Mouse (Mus musculus): ENCODE measurements at regions not wholly inside any gene's neighbourhood (a gene's known extent, or its start where the extent isn't known, plus 50 kb on each side); places are given as distances from the start of the nearest gene placed in this dataset.

- WGBS, result 79% methylated on average over 7 of the region's 7 CpGs
- H3K27ac ChIP-seq (ENCODE audit: insufficient read depth, low read depth, low read length), result peak overlapping the region; percentile 19; the same call in 1 of the 2 replicates
- H3K4me3 ChIP-seq (ENCODE audit: low read depth, low read length), result no peak overlapping the region
- no peaks in the 10 kb centered on the region for H3K36me3 ChIP-seq (ENCODE audit: control insufficient read depth, insufficient read depth, low read length)
- H3K4me1 ChIP-seq (ENCODE audit: control insufficient read depth, insufficient read depth, insufficient read length, low read length), result peaks cover 16% of the 10 kb centered on the region; the same call in 1 of the 2 replicates
- no peak for TF ChIP-seq POLR2A (IDR thresholded peaks at IDR 0.05; ENCODE audit: low read depth, low read length)
- no peak for TF ChIP-seq CTCF (IDR thresholded peaks at IDR 0.05; ENCODE audit: extremely low read depth, insufficient read length, insufficient replicate concordance, low read depth, low read length)
- H3K27me3 ChIP-seq (ENCODE audit: control insufficient read depth, insufficient read depth, low read length), result no peaks in the 10 kb centered on the region
Observed at GRCm38 (mm10) chr14:25354288-25354850, 104.6 kb upstream of the Zmiz1 start.

- Histone ChIP-seq H3K4me3 (ENCODE audit: low read depth, low read length) (no peak overlapping the region), H3K27ac (ENCODE audit: insufficient read depth, low read depth, low read length) (no peak overlapping the region), H3K36me3 (ENCODE audit: control insufficient read depth, insufficient read depth, low read length) (no peaks in the 10 kb centered on the region), H3K27me3 (ENCODE audit: control insufficient read depth, insufficient read depth, low read length) (no peaks in the 10 kb centered on the region), H3K4me1 (ENCODE audit: control insufficient read depth, insufficient read depth, insufficient read length, low read length) (peaks cover 7% of the 10 kb centered on the region; the same call in 1 of the 2 replicates)
- TF ChIP-seq CTCF (IDR thresholded peaks at IDR 0.05; ENCODE audit: extremely low read depth, insufficient read length, insufficient replicate concordance, low read depth, low read length), result no peak
- TF ChIP-seq POLR2A (IDR thresholded peaks at IDR 0.05; ENCODE audit: low read depth, low read length), result no peak
- 87% methylated on average over 9 of the region's 9 CpGs for WGBS
Observed at GRCm38 (mm10) chr14:25357805-25358204, 101.2 kb upstream of the Zmiz1 start.

GRCm38 (mm10) chr14:25359824-25360294 lies 99.1 kb upstream of the Zmiz1 start:
- WGBS, result 68% methylated on average over 3 of the region's 3 CpGs
- no peak overlapping the region for H3K27ac ChIP-seq (ENCODE audit: insufficient read depth, low read depth, low read length)
- no peak overlapping the region for H3K4me3 ChIP-seq (ENCODE audit: low read depth, low read length)
- no peaks in the 10 kb centered on the region for H3K27me3 ChIP-seq (ENCODE audit: control insufficient read depth, insufficient read depth, low read length)
- no peaks in the 10 kb centered on the region for H3K36me3 ChIP-seq (ENCODE audit: control insufficient read depth, insufficient read depth, low read length)
- no peak for TF ChIP-seq POLR2A (IDR thresholded peaks at IDR 0.05; ENCODE audit: low read depth, low read length)
- no peak for TF ChIP-seq CTCF (IDR thresholded peaks at IDR 0.05; ENCODE audit: extremely low read depth, insufficient read length, insufficient replicate concordance, low read depth, low read length)
- H3K4me1 ChIP-seq (ENCODE audit: control insufficient read depth, insufficient read depth, insufficient read length, low read length), result peaks cover 7% of the 10 kb centered on the region; the same call in 1 of the 2 replicates

DNA sequence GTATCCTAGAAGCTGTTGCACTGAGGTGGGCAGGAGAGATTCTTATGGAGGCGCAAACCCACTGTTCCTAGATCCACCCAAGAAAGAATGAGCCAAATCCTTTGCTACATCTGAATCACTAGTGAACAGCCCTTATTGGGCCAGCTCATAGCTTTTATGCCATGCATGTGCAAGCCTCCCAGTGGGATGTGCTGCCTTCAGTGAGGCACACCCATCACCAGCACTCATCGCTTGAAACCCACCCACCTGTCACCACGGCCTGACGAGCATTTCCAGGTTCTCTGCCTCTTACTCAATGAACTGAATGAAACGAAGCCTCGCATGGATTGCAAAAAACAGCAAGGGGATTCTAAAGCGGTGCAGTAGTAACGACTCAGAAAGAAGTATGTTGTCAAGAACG lies 98.3 kb upstream of the Zmiz1 start:
- no peaks in the 10 kb centered on the region for H3K36me3 ChIP-seq (ENCODE audit: control insufficient read depth, insufficient read depth, low read length)
- H3K27me3 ChIP-seq (ENCODE audit: control insufficient read depth, insufficient read depth, low read length), result no peaks in the 10 kb centered on the region
- no peak overlapping the region for H3K27ac ChIP-seq (ENCODE audit: insufficient read depth, low read depth, low read length)
- no peak overlapping the region for H3K4me3 ChIP-seq (ENCODE audit: low read depth, low read length)
- 93% methylated on average over 9 of the region's 9 CpGs for WGBS
- H3K4me1 ChIP-seq (ENCODE audit: control insufficient read depth, insufficient read depth, insufficient read length, low read length), result peaks cover 11% of the 10 kb centered on the region; the same call in 1 of the 2 replicates
- no peak for TF ChIP-seq POLR2A (IDR thresholded peaks at IDR 0.05; ENCODE audit: low read depth, low read length)
- no peak for TF ChIP-seq CTCF (IDR thresholded peaks at IDR 0.05; ENCODE audit: extremely low read depth, insufficient read length, insufficient replicate concordance, low read depth, low read length)

- WGBS, result 81% methylated on average over 3 of the region's 3 CpGs
- Histone ChIP-seq H3K36me3 (ENCODE audit: control insufficient read depth, insufficient read depth, low read length) (no peaks in the 10 kb centered on the region), H3K27me3 (ENCODE audit: control insufficient read depth, insufficient read depth, low read length) (no peaks in the 10 kb centered on the region), H3K27ac (ENCODE audit: insufficient read depth, low read depth, low read length) (no peak overlapping the region), H3K4me3 (ENCODE audit: low read depth, low read length) (no peak overlapping the region), H3K4me1 (ENCODE audit: control insufficient read depth, insufficient read depth, insufficient read length, low read length) (peaks cover 7% of the 10 kb centered on the region; the same call in 1 of the 2 replicates)
- no peak for TF ChIP-seq CTCF (IDR thresholded peaks at IDR 0.05; ENCODE audit: extremely low read depth, insufficient read length, insufficient replicate concordance, low read depth, low read length)
- TF ChIP-seq POLR2A (IDR thresholded peaks at IDR 0.05; ENCODE audit: low read depth, low read length), result no peak
Observed at GRCm38 (mm10) chr14:25361129-25361528, 97.9 kb upstream of the Zmiz1 start.

- Histone ChIP-seq H3K27ac (ENCODE audit: insufficient read depth, low read depth, low read length) (no peak overlapping the region), H3K36me3 (ENCODE audit: control insufficient read depth, insufficient read depth, low read length) (no peaks in the 10 kb centered on the region), H3K4me1 (ENCODE audit: control insufficient read depth, insufficient read depth, insufficient read length, low read length) (peaks cover 4% of the 10 kb centered on the region; the same call in 1 of the 2 replicates), H3K4me3 (ENCODE audit: low read depth, low read length) (no peak overlapping the region), H3K27me3 (ENCODE audit: control insufficient read depth, insufficient read depth, low read length) (no peaks in the 10 kb centered on the region)
- WGBS, result 25% methylated on average over 1 of the region's 1 CpGs
- TF ChIP-seq CTCF (IDR thresholded peaks at IDR 0.05; ENCODE audit: extremely low read depth, insufficient read length, insufficient replicate concordance, low read depth, low read length) (no peak), POLR2A (IDR thresholded peaks at IDR 0.05; ENCODE audit: low read depth, low read length) (no peak)
Observed at GRCm38 (mm10) chr14:25362771-25363170, 96.2 kb upstream of the Zmiz1 start.

GRCm38 (mm10) chr14:25365226-25365800 lies 93.7 kb upstream of the Zmiz1 start:
- Histone ChIP-seq H3K4me1 (ENCODE audit: control insufficient read depth, insufficient read depth, insufficient read length, low read length) (peaks cover 4% of the 10 kb centered on the region; the same call in 1 of the 2 replicates), H3K4me3 (ENCODE audit: low read depth, low read length) (no peak overlapping the region), H3K36me3 (ENCODE audit: control insufficient read depth, insufficient read depth, low read length) (no peaks in the 10 kb centered on the region), H3K27ac (ENCODE audit: insufficient read depth, low read depth, low read length) (no peak overlapping the region), H3K27me3 (ENCODE audit: control insufficient read depth, insufficient read depth, low read length) (no peaks in the 10 kb centered on the region)
- WGBS, result 37% methylated on average over 10 of the region's 10 CpGs
- no peak for TF ChIP-seq POLR2A (IDR thresholded peaks at IDR 0.05; ENCODE audit: low read depth, low read length)
- TF ChIP-seq CTCF (IDR thresholded peaks at IDR 0.05; ENCODE audit: extremely low read depth, insufficient read length, insufficient replicate concordance, low read depth, low read length), result no peak

Data from small intestine, adult 2 months (tissue).